Mouse (Mus musculus): ENCODE measurements at regions not wholly inside any gene's neighbourhood (a gene's known extent, or its start where the extent isn't known, plus 50 kb on each side); places are given as distances from the start of the nearest gene placed in this dataset.

DNA sequence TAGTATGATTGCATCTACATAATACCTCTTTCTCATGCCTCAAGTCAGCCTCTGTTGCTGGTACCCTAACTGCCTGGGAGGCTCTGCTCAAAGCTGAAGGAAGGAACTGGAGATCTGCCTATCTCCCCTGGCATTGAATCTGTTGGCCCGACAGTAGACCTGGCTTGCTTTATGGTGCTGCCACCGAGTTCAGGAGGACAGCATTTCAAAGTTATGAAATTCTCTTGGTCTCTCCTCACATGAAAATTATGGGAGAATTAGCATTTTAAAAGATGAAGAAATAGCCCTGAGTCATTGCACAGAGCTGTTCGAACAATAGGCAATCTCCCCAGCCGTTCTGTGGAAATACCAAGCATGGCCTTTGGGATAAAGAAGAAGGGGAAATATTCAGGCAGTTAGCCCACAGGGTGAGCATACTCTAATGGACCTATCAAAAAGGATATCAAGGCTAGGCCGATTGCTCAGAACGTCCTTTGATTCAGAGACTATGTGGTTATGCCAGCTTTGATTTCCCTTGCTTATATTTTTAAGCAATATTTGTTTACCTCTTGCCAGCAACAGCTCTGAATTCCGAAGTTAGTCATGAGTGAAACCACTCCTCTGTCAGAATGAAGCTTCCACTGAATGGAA is 369.3 kb downstream of the Lmo4 start:
- Histone ChIP-seq H3K4me2 (no peak overlapping the region), H3K4me3 (replicated peaks) (no peak overlapping the region), H3K27ac (no peak overlapping the region), H3K9me3 (replicated peaks) (no peaks in the 10 kb centered on the region), H3K36me3 (no peaks in the 10 kb centered on the region), H3K9ac (no peak overlapping the region), H3K4me1 (replicated peaks) (no peaks in the 10 kb centered on the region), H3K27me3 (no peaks in the 10 kb centered on the region)
- WGBS (ENCODE audit: insufficient replicate concordance): 55% methylated on average over 7 of the region's 7 CpGs
- ATAC-seq (ENCODE audit: low read depth): no peak
- no peak for DNase-seq

DNA sequence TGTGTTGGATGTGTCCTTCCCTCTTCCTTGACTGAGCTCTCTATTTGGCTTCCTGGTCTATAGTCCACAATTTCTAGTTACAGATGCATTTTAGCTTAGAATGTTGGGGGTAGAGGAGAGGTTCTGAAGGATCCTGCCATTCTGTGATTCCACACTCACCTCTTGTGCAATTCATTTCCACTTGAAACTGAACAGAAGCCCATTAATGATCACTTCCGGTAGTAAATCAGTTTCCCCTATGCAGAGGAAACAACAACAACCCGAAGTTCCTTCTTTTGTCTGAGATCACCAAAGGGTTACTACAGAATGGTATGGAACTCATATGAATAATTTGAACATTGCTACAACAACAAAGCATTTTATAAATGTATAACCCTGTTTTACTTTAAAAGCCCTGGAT is 370.3 kb downstream of the Lmo4 start:
- no peak overlapping the region for H3K4me3 ChIP-seq (replicated peaks)
- H3K4me1 ChIP-seq (replicated peaks): no peaks in the 10 kb centered on the region
- 26% methylated on average over 2 of the region's 2 CpGs for WGBS (ENCODE audit: insufficient replicate concordance)
- H3K27ac ChIP-seq: no peak overlapping the region
- H3K9me3 ChIP-seq (replicated peaks): no peaks in the 10 kb centered on the region
- H3K36me3 ChIP-seq: no peaks in the 10 kb centered on the region
- DNase-seq (no peak), ATAC-seq (ENCODE audit: low read depth) (no peak)
- H3K4me2 ChIP-seq: no peak overlapping the region
- H3K27me3 ChIP-seq: no peaks in the 10 kb centered on the region
- H3K9ac ChIP-seq: no peak overlapping the region

DNA sequence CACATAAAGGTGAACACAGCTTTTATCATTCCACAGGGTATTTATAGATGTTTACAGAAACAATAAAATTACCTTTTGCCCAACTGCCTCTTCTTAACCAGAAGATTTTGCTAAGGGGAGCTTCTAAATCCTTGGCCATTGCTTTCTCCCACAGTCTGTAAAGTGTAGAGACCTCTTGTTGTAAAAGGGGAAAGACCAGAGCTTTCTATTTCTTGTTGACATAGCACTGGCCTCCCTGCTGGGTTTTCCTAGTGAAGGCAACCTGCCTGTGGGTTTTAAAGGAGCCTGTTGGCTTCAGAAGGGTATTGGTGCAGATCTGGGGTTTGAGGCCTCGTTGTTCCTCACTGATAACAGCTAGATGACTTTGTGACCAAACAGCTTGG is 381.6 kb downstream of the Lmo4 start:
- ATAC-seq (ENCODE audit: low read depth): no peak
- Histone ChIP-seq H3K36me3 (no peaks in the 10 kb centered on the region), H3K4me3 (replicated peaks) (no peak overlapping the region), H3K9ac (no peak overlapping the region), H3K4me1 (replicated peaks) (no peaks in the 10 kb centered on the region), H3K9me3 (replicated peaks) (no peaks in the 10 kb centered on the region), H3K4me2 (no peak overlapping the region), H3K27ac (no peak overlapping the region), H3K27me3 (no peaks in the 10 kb centered on the region)
- no peak for DNase-seq
- WGBS (ENCODE audit: insufficient replicate concordance): 14% methylated on average over 1 of the region's 1 CpGs

DNA sequence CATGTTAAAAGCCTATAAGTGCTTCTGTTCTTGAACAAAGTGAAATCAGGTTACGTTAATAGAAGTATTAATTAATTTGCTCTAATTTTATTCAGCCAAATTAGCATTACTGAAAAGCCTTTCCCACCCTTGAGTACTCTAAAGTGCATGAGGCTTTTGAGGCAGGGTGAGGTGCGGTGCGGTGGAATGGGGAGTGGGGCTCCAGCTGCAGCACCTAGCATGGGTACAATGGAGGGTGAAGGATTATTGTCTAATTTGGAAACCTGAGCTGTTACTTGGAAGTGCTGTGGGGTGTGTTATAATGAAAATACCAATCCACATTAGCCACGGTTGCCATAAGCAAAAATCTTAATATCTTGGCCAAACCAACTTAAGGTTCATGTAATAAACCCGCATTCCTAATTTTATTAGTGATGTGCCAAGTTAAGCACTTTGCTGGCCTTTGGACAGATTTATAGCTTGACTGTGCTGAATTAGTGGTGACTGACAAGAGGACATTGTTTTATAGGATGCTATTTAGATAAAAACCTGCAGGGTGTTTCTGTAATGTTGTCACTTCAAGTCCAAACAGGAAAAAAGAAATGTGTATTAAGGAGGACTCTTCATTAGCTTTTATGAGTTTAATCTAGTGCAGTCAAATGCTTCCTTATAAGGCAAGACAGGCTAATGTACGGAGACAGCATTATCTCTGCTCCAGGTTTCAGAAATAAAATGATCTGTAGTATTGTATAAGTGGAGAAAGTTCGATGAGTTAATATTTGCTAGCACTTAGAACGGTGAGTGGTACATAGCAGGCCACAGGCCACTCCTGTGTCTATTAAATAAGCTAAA is 382.2 kb downstream of the Lmo4 start:
- H3K27me3 ChIP-seq: no peaks in the 10 kb centered on the region
- ATAC-seq (ENCODE audit: low read depth): no peak
- no peaks in the 10 kb centered on the region for H3K4me1 ChIP-seq (replicated peaks)
- no peak overlapping the region for H3K9ac ChIP-seq
- H3K9me3 ChIP-seq (replicated peaks): no peaks in the 10 kb centered on the region
- no peak for DNase-seq
- 71% methylated on average over 8 of the region's 8 CpGs for WGBS (ENCODE audit: insufficient replicate concordance)
- no peak overlapping the region for H3K4me3 ChIP-seq (replicated peaks)
- H3K4me2 ChIP-seq: no peak overlapping the region
- H3K36me3 ChIP-seq: no peaks in the 10 kb centered on the region
- H3K27ac ChIP-seq: no peak overlapping the region

DNA sequence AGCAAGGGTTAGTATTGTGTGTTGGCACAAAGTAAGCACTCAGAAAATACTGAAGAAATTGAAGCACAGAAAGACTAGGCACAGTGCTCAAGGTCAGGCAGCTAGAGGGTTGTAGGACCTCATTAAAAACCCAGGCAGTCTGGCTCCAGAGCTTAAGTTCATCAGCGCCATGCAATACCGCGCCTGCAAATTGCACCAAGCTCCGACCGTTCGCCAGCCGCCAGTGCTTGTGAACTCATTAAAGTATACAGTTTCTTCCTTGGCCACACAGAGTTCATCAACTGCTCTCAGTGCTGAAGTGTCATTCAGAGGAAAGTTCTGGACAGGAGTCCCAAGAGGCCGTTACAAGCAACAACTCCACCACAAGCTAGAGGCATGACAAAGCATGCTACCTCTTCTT is 397.5 kb downstream of the Lmo4 start:
- no peak for ATAC-seq (ENCODE audit: low read depth)
- no peak overlapping the region for H3K27ac ChIP-seq
- 88% methylated on average over 8 of the region's 8 CpGs for WGBS (ENCODE audit: insufficient replicate concordance)
- no peaks in the 10 kb centered on the region for H3K4me1 ChIP-seq (replicated peaks)
- H3K4me2 ChIP-seq: no peak overlapping the region
- DNase-seq: no peak
- no peak overlapping the region for H3K4me3 ChIP-seq (replicated peaks)
- H3K9ac ChIP-seq: no peak overlapping the region
- no peaks in the 10 kb centered on the region for H3K27me3 ChIP-seq
- no peaks in the 10 kb centered on the region for H3K9me3 ChIP-seq (replicated peaks)
- H3K36me3 ChIP-seq: no peaks in the 10 kb centered on the region

DNA sequence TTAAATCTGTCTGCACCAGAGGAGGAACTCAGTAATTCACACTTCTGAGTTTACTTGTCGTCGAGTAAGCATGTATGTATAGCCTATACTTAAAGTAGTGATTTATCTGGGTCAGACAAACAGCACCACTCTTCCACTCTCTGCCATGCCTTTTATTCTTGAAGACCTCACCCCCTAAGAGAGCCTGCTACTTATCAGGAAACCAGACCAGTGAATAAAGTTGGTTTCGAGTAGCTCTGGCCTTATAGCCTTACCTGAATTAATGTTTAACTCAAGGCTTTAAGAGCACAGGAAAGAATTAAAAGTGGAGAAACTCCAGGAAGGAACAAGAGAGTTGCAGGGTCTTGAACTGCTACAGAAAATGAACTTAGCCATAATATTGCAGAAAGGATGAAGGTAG is 398.1 kb downstream of the Lmo4 start:
- ATAC-seq (ENCODE audit: low read depth) (no peak), DNase-seq (no peak)
- WGBS (ENCODE audit: insufficient replicate concordance): 63% methylated on average over 3 of the region's 3 CpGs
- Histone ChIP-seq H3K4me3 (replicated peaks) (no peak overlapping the region), H3K27me3 (no peaks in the 10 kb centered on the region), H3K4me1 (replicated peaks) (no peaks in the 10 kb centered on the region), H3K9me3 (replicated peaks) (no peaks in the 10 kb centered on the region), H3K36me3 (no peaks in the 10 kb centered on the region), H3K27ac (no peak overlapping the region), H3K4me2 (no peak overlapping the region), H3K9ac (no peak overlapping the region)

DNA sequence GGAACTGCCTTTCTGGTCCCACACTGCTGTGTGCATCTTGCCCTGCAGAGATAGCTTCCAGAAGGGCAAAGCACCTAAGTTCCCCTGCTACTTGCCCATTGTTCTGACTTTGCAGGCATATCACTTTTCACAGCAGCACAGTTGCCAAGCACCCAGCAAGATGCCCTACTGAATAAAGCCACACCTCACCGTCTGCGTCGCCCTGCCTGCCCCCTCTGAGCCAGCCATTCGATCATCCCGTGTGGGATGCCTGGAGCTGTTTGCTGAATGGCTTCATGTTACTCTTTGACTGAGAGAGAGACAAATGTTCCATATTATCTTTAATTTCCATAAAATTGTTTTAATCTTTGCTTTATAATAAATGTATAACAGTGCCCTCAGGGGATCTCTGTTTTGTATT is 407.2 kb downstream of the Lmo4 start:
- no peak overlapping the region for H3K4me2 ChIP-seq
- no peaks in the 10 kb centered on the region for H3K9me3 ChIP-seq (replicated peaks)
- ATAC-seq (ENCODE audit: low read depth): no peak
- H3K4me3 ChIP-seq (replicated peaks): no peak overlapping the region
- WGBS (ENCODE audit: insufficient replicate concordance): 64% methylated on average over 5 of the region's 5 CpGs
- DNase-seq: no peak
- no peaks in the 10 kb centered on the region for H3K27me3 ChIP-seq
- H3K9ac ChIP-seq: no peak overlapping the region
- no peak overlapping the region for H3K27ac ChIP-seq
- H3K36me3 ChIP-seq: no peaks in the 10 kb centered on the region
- no peaks in the 10 kb centered on the region for H3K4me1 ChIP-seq (replicated peaks)

DNA sequence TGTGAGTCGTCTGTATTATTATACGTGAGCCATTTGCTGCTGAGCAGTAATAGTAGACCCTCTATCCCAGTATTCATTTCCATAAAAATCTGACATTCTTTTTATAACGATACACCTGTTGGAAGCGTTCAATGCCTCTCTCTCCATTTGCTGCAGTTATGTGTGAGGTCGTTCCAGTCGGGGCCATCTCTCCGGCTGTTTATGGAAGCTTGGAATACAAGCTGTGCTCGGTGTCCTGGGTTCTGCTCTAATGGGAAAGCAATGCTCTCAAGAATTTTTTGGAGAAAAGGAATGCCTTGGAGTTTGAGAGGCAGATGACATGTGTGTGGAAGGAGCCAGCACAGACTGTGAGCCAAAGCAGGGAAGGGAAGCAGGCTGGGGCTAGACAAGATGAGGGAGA is 414.1 kb downstream of the Lmo4 start:
- Histone ChIP-seq H3K36me3 (no peaks in the 10 kb centered on the region), H3K4me3 (replicated peaks) (no peak overlapping the region), H3K9ac (no peak overlapping the region), H3K4me1 (replicated peaks) (no peaks in the 10 kb centered on the region), H3K27ac (no peak overlapping the region), H3K4me2 (no peak overlapping the region), H3K9me3 (replicated peaks) (no peaks in the 10 kb centered on the region), H3K27me3 (no peaks in the 10 kb centered on the region)
- no peak for ATAC-seq (ENCODE audit: low read depth)
- 73% methylated on average over 8 of the region's 8 CpGs for WGBS (ENCODE audit: insufficient replicate concordance)
- no peak for DNase-seq

DNA sequence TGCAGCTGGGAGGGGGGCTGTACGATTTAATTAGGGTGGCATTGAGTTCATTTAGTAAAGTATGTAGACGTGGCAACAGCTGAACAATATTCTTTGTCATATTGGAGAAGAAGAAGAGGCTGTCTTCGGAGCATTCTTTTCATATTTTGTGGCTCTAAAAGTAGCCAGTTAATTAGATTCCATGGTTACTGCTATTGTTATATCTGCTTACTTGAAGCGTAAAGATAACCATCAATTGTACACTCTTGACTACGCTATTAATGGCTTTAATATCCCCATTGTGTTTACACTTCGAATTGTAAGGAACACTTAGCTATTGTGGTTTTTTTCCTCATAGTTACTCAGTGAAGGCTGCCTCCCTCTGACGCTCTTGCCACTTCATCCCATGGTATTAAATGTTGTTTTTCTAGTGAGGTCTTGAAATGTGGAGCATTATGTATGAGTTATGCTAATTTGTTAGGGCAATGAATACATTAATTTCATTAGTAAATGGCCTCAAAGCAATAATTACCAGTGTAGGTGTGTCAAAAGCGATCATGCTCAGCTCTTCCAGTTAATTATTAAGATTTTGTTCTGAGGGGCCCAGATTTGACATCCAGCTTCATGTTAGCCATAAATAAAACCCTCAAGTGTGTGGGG is 415.0 kb downstream of the Lmo4 start:
- no peak for ATAC-seq (ENCODE audit: low read depth)
- no peak overlapping the region for H3K27ac ChIP-seq
- H3K4me3 ChIP-seq (replicated peaks): no peak overlapping the region
- no peak for DNase-seq
- no peak overlapping the region for H3K9ac ChIP-seq
- WGBS (ENCODE audit: insufficient replicate concordance): 51% methylated on average over 8 of the region's 8 CpGs
- no peaks in the 10 kb centered on the region for H3K4me1 ChIP-seq (replicated peaks)
- H3K27me3 ChIP-seq: no peaks in the 10 kb centered on the region
- H3K9me3 ChIP-seq (replicated peaks): no peaks in the 10 kb centered on the region
- H3K4me2 ChIP-seq: no peak overlapping the region
- no peaks in the 10 kb centered on the region for H3K36me3 ChIP-seq

DNA sequence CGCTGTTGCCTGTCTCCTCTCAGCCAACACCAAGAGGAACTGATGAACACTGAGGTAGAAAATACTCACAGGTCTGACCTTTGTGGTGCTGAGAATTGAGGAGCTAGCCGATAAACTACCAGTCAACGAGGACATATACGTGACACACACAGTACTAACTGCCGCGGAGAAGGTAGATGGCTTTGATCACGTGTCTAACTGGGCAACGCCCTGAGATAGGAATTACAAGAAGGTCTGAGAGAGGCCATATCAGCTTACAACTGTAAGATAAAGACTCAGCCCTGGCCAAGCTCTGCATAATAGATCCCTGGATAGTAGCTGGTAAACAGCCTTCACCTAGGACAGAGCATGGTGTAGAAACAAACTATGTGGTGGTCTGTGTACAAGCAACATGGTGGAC is 418.1 kb downstream of the Lmo4 start:
- no peak overlapping the region for H3K27ac ChIP-seq
- ATAC-seq (ENCODE audit: low read depth) (no peak), DNase-seq (no peak)
- no peaks in the 10 kb centered on the region for H3K36me3 ChIP-seq
- no peaks in the 10 kb centered on the region for H3K27me3 ChIP-seq
- H3K9ac ChIP-seq: no peak overlapping the region
- WGBS (ENCODE audit: insufficient replicate concordance): 83% methylated on average over 8 of the region's 8 CpGs
- no peaks in the 10 kb centered on the region for H3K9me3 ChIP-seq (replicated peaks)
- H3K4me3 ChIP-seq (replicated peaks): no peak overlapping the region
- no peak overlapping the region for H3K4me2 ChIP-seq
- no peaks in the 10 kb centered on the region for H3K4me1 ChIP-seq (replicated peaks)

DNA sequence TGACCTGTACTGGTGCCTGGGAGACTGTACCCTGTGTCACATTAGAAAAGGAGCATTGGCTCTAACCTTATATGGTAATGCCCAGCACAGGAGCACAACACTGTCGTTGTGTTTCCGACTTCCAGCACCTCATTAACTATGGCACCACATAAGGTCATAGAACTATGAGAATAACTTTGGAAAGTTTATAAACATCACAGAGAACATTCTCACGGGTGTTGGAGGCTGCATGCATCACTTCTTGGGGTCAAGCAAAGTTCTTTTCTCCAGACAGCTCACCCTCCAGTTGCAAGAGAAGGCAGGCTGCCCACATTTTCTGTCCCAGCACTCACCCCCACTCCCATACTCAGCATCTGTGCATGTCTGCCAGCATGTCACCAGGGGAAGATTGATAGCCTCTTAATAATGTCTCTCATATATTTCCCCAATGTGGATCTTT is 420.6 kb downstream of the Lmo4 start:
- Histone ChIP-seq H3K27me3 (no peaks in the 10 kb centered on the region), H3K27ac (no peak overlapping the region), H3K4me1 (replicated peaks) (no peaks in the 10 kb centered on the region), H3K4me2 (no peak overlapping the region), H3K36me3 (no peaks in the 10 kb centered on the region), H3K4me3 (replicated peaks) (no peak overlapping the region), H3K9me3 (replicated peaks) (no peaks in the 10 kb centered on the region), H3K9ac (no peak overlapping the region)
- 54% methylated on average over 3 of the region's 3 CpGs for WGBS (ENCODE audit: insufficient replicate concordance)
- DNase-seq: no peak
- no peak for ATAC-seq (ENCODE audit: low read depth)

DNA sequence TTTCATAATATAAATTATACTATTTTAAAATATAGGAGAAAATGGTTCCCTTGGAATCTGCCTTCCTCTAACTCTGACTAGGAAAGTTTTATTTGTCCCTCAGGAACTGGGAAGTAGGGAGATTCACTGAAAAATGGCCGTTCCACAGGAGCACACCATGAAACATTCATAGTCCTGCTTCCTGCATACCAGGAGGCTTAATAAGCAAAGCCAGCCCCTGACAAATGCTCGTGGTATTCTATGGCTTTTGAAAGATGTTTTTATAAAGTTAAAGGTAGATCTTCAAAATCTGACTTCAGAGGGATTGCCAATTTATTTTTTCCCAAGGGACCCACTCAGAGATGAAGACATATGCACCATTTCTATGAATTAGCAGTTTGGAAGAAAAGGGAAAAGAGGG is 426.9 kb downstream of the Lmo4 start:
- no peaks in the 10 kb centered on the region for H3K36me3 ChIP-seq
- no peak overlapping the region for H3K27ac ChIP-seq
- no peak overlapping the region for H3K9ac ChIP-seq
- H3K4me3 ChIP-seq (replicated peaks): no peak overlapping the region
- no peak overlapping the region for H3K4me2 ChIP-seq
- 32% methylated on average over 2 of the region's 2 CpGs for WGBS (ENCODE audit: insufficient replicate concordance)
- no peak for DNase-seq
- H3K27me3 ChIP-seq: no peaks in the 10 kb centered on the region
- H3K9me3 ChIP-seq (replicated peaks): no peaks in the 10 kb centered on the region
- H3K4me1 ChIP-seq (replicated peaks): no peaks in the 10 kb centered on the region
- no peak for ATAC-seq (ENCODE audit: low read depth)
